Mouse (Mus musculus) CH12.LX (cell line): Measurements from ENCODE around the gene Tmprss3. TPM values are rescaled to one million over a fixed set of nuclear protein-coding genes. Genes with fewer than 3 reads are reported as not detected.

Experiments used
- DNase-seq: peaks from one replicate; pipeline ENCODE4 v3.0.0-alpha.2; 2013; ENCODE audit errors: extremely low read depth
- H3K27ac ChIP-seq: 2 replicates; pipeline ENCODE4 v1.5.1; 2012; ENCODE audit warnings: low read depth, mild to moderate bottlenecking, control low read depth, moderate library complexity; ENCODE audit not compliant: insufficient read depth
- H3K27me3 ChIP-seq: replicated peaks from 2 replicates; pipeline ENCODE3; 2012; ENCODE audit warnings: inconsistent platforms
- H3K36me3 ChIP-seq, 2 experiments: replicated peaks in 1 of 2; 2 replicates each; pipeline versions ENCODE3 to v1.6.1; 2012; ENCODE audit warnings: inconsistent platforms in 1 of 2, low read length in 1 of 2, mild to moderate bottlenecking in 1 of 2, mixed read lengths in 1 of 2, moderate library complexity in 1 of 2; ENCODE audit not compliant: control insufficient read depth in 1 of 2, insufficient read depth in 1 of 2
- H3K4me1 ChIP-seq, 2 experiments: 2 replicates each; pipeline ENCODE4 v1.6.1; 2012; ENCODE audit warnings: inconsistent platforms in 1 of 2, moderate library complexity in 1 of 2; ENCODE audit not compliant: insufficient read depth in 2 of 2, control insufficient read depth in 1 of 2
- H3K4me2 ChIP-seq: 2 replicates; pipeline ENCODE4 v1.6.1; 2012; ENCODE audit warnings: low read depth, mild to moderate bottlenecking, control low read depth; ENCODE audit not compliant: poor library complexity, insufficient read depth, severe bottlenecking
- H3K4me3 ChIP-seq, 3 experiments: fragments of 150-350 bp in 1 of 3; sonication (generic) in 1 of 3; replicated peaks in 1 of 3; 2 replicates each; pipeline versions ENCODE3 to v1.5.1; 2011 to 2012; ENCODE audit warnings: low read depth in 2 of 3, low read length in 2 of 3, mild to moderate bottlenecking in 2 of 3, moderate library complexity in 2 of 3, control low read depth in 1 of 3, improper control_type of control experiment in 1 of 3, inconsistent platforms in 1 of 3, mixed read lengths in 1 of 3; ENCODE audit not compliant: poor library complexity in 1 of 3
- H3K79me2 ChIP-seq: replicated peaks from 2 replicates; pipeline ENCODE4 v1.6.1; 2012; ENCODE audit warnings: mild to moderate bottlenecking, moderate library complexity; ENCODE audit not compliant: control insufficient read depth, poor library complexity, insufficient read depth, severe bottlenecking; ENCODE audit errors: extremely low read depth
- H3K9ac ChIP-seq: 2 replicates; pipeline ENCODE4 v1.6.1; 2012; ENCODE audit warnings: low read depth, mild to moderate bottlenecking, control low read depth, moderate library complexity; ENCODE audit not compliant: insufficient read depth
- H3K9me3 ChIP-seq: replicated peaks from 2 replicates; pipeline ENCODE3; 2012; ENCODE audit warnings: low read length, inconsistent platforms, mixed read lengths
- BHLHE40 ChIP-seq: IDR thresholded peaks from 2 replicates; pipeline ENCODE4 v1.6.1; 2011; ENCODE audit warnings: mild to moderate bottlenecking, low read depth, low read length, improper control_type of control experiment
- CHD2 ChIP-seq: IDR thresholded peaks from 2 replicates; pipeline ENCODE4 v1.6.1; 2011; ENCODE audit warnings: low read length, improper control_type of control experiment
- E2F4 ChIP-seq: IDR thresholded peaks from 2 replicates; pipeline ENCODE4 v1.6.1; 2011; ENCODE audit warnings: low read depth, low read length, improper control_type of control experiment; ENCODE audit not compliant: insufficient replicate concordance
- ELF1 ChIP-seq: IDR thresholded peaks from 2 replicates; pipeline ENCODE4 v1.6.1; 2014; ENCODE audit warnings: low read depth, mild to moderate bottlenecking, inconsistent platforms, low read length, improper control_type of control experiment
- ETS1 ChIP-seq: conservative IDR thresholded peaks from 2 replicates; pipeline ENCODE4 v1.6.1; 2012; ENCODE audit warnings: low read depth, mild to moderate bottlenecking, inconsistent platforms, low read length, improper control_type of control experiment, moderate library complexity
- HCFC1 ChIP-seq: IDR thresholded peaks from 2 replicates; pipeline ENCODE4 v1.6.1; 2012; ENCODE audit warnings: low read depth, mild to moderate bottlenecking, inconsistent platforms, low read length, improper control_type of control experiment
- IRF4 ChIP-seq: IDR thresholded peaks from 2 replicates; pipeline ENCODE4 v1.6.1; 2014; ENCODE audit warnings: low read depth, mild to moderate bottlenecking, inconsistent platforms, low read length, improper control_type of control experiment
- KAT2A ChIP-seq: IDR thresholded peaks from 2 replicates; pipeline ENCODE4 v1.6.1; 2012; ENCODE audit warnings: low read length, improper control_type of control experiment, inconsistent platforms; ENCODE audit not compliant: insufficient replicate concordance
- MAX ChIP-seq: IDR thresholded peaks from 2 replicates; pipeline ENCODE4 v1.6.1; 2011; ENCODE audit warnings: low read length, improper control_type of control experiment
- NRF1 ChIP-seq: IDR thresholded peaks from 2 replicates; pipeline ENCODE4 v1.6.1; 2014; ENCODE audit warnings: low read depth, mild to moderate bottlenecking, inconsistent platforms, low read length, improper control_type of control experiment, moderate library complexity
- TBP ChIP-seq: conservative IDR thresholded peaks from 2 replicates; pipeline ENCODE4 v1.6.1; 2011; ENCODE audit warnings: low read depth, low read length, improper control_type of control experiment
- TCF12 ChIP-seq: IDR thresholded peaks from 2 replicates; pipeline ENCODE4 v1.6.1; 2014; ENCODE audit warnings: low read depth, mild to moderate bottlenecking, inconsistent platforms, low read length, improper control_type of control experiment
- USF1 ChIP-seq: IDR thresholded peaks from 2 replicates; pipeline ENCODE4 v1.6.1; 2014; ENCODE audit warnings: low read depth, mild to moderate bottlenecking, inconsistent platforms, low read length, improper control_type of control experiment
- ZKSCAN1 ChIP-seq: IDR thresholded peaks from 2 replicates; pipeline ENCODE4 v1.6.1; 2012; ENCODE audit warnings: low read depth, inconsistent platforms, low read length, improper control_type of control experiment, borderline replicate concordance
- dilution Hi-C: fragments of 300-500 bp; cut with MboI; formaldehyde crosslinking; loops from 2 replicates; pipeline ENCODE4 v1.14.3; 2020; ENCODE audit warnings: low sequenced_read_pairs; ENCODE audit not compliant: extremely low pct_unique_long_range_greater_than_20kb, extremely low pct_ligation_motif_present
- in situ Hi-C: fragments of 300-500 bp; cut with MboI; formaldehyde crosslinking; loops from 3 replicates; pipeline ENCODE4 v1.14.3; 2019; ENCODE audit warnings: low sequenced_read_pairs, low pct_ligation_motif_present, low pct_unique_long_range_greater_than_20kb, mixed read lengths
- polyA plus RNA-seq: library from polyadenylated mRNA; unstranded; fragments of >175 nt; gene quantifications from 2 replicates; pipeline ENCODE4 v1.2.1, GENCODE M21; 2012; ENCODE audit warnings: low read depth; ENCODE audit not compliant: insufficient read length
- total RNA-seq, 2 experiments: library from RNA; depleted of rRNA; stranded (reverse); fragments of 300-350 nt in 1 of 2; fragments of >200 nt in 1 of 2; gene quantifications; 2 replicates each; pipeline ENCODE4 v1.2.3; 2012 to 2014

Gene Tmprss3
- total and polyA plus RNA-seq, 3 experiments, result not detected

DNA sequence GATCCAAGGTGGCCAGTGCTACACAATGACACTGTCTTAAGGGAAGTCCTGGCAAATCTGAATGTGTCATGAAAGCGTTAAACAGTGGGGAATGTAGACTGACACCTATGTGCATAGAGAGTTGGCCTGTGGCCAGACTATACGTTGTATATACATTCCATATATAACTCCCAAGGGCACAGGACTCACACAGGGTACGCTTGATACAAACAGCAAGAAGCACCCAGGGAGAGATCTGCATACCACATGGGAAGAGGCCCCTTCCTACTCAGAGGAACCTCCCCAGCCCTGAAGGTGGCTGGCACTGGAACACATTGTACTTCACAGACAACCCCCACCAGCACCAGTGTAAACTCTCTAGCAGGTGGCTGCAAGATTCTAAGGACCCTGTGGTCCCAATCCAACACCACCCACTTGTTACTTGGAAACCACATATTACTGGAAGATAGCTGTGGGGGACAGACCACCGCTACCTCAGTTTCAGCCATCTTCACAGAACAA lies 24.1 kb upstream of the Tmprss3 start:
- no peaks in the 10 kb centered on the region for H3K9me3 ChIP-seq
- H3K9ac ChIP-seq, result no peak overlapping the region
- no peak for DNase-seq
- in situ Hi-C loops, result no loop called here
- dilution Hi-C loops, result no loop called here
- no peak for TF ChIP-seq MAX
- no peak for TF ChIP-seq HCFC1
- no peak for TF ChIP-seq ZKSCAN1
- no peak for TF ChIP-seq KAT2A
- H3K4me2 ChIP-seq, result no peak overlapping the region
- peaks cover 4 to 33% of the 10 kb centered on the region in 2 experiments; a peak in 3 of 4 replicates for H3K4me1 ChIP-seq
- H3K27ac ChIP-seq, result no peak overlapping the region
- H3K79me2 ChIP-seq, result no peaks in the 10 kb centered on the region
- peaks cover 7% of the 10 kb centered on the region for H3K27me3 ChIP-seq
- H3K4me3 ChIP-seq, result no peak overlapping the region
- H3K36me3 ChIP-seq, result no peaks in the 10 kb centered on the region

DNA sequence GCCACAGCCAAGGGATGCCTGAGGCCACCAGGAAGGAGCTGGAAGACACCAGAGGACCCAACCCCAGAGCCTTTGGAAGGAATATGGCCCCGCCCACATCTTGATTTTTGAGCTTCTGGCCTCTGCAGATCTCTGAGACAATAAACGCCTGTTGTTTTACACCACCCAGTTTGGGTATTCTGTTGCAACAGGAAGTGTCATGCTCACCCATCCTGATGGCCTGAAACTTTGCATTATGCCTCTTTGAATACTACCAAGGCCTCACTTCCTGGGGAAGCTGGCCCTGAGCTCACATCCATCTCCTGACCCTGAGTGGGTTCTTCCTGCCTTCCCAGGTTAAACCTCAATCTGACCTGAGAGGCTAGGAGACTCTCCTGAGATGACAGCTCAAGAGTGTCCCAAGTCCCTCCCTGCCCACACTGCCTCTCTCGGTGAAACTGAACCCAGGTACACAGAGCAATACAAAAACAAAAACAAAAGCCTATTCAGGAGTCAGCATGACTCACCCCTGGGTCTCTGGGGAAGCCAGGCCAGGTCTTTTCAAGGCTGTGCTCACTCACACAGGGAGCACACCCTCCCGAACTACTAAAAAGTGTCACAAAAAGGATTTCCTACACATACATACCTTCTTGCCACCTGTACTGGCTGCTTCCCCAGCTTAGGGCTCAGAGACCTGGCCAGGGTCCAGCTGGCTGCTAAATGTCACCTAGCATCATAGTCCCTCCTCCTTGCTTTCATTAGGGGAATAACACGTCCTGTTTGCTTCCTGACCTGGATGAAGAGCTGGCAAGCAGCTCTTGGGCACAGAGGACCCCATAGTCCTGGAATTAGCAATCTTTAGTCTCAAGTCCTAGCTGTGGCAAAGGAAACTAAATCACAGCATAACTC lies 17.5 kb upstream of the Tmprss3 start:
- Histone ChIP-seq H3K9me3 (no peaks in the 10 kb centered on the region), H3K4me3 (no peak overlapping the region), H3K4me1 (peaks cover 8 to 31% of the 10 kb centered on the region in 2 experiments), H3K79me2 (no peaks in the 10 kb centered on the region), H3K27me3 (no peaks in the 10 kb centered on the region), H3K27ac (no peak overlapping the region), H3K4me2 (no peak overlapping the region), H3K36me3 (no peaks in the 10 kb centered on the region), H3K9ac (no peak overlapping the region)
- TF ChIP-seq HCFC1, result no peak
- TF ChIP-seq NRF1, result no peak
- 0 out of 2 replicates have a peak, but pooled peaks have one; percentile 29 for TF ChIP-seq ELF1
- peak; percentile 29 for DNase-seq
- in situ Hi-C loops, result no loop called here
- dilution Hi-C loops, result no loop called here

DNA sequence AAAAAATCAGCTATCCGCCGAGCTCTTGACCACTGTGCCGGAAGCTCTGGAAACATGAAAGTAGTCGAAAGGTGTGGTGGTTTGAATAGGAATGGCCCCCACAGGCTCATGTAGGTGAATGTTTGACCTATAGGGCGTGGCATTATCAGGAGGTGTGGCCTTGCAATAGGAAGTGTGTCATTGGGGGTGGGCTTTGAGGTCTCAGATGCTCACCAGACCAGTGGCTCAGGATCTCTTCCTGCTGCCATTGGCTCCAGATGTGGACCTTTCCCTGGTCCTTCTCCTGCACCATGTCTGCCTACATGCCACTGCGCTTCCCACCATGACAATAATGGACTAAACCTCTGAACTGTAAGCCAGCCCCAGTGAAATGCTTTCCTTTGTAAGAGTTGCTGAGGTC lies 13.1 kb upstream of the Tmprss3 start:
- TF ChIP-seq HCFC1 (no peak), USF1 (no peak), BHLHE40 (no peak), ZKSCAN1 (no peak), TBP (no peak), ETS1 (no peak), E2F4 (no peak), TCF12 (no peak), CHD2 (no peak), IRF4 (no peak)
- TF ChIP-seq, all 38 proteins: peak for 0
- Histone ChIP-seq H3K36me3 (no peaks in the 10 kb centered on the region), H3K27me3 (peaks cover 7% of the 10 kb centered on the region), H3K9me3 (no peaks in the 10 kb centered on the region), H3K79me2 (no peaks in the 10 kb centered on the region), H3K9ac (no peak overlapping the region), H3K27ac (no peak overlapping the region), H3K4me3 (no peak overlapping the region), H3K4me2 (no peak overlapping the region), H3K4me1 (peaks cover 8 to 34% of the 10 kb centered on the region in 2 experiments)
- dilution Hi-C loops, result no loop called here
- in situ Hi-C loops, result no loop called here
- DNase-seq, result no peak
